Mouse (Mus musculus): ENCODE measurements around the gene Vps4a.
"Not testable (repeated sequence)": the region's sequence is repeated elsewhere in the genome, so short reads cannot be mapped to it uniquely, and the experiment has no call there.

Gene Vps4a

DNA sequence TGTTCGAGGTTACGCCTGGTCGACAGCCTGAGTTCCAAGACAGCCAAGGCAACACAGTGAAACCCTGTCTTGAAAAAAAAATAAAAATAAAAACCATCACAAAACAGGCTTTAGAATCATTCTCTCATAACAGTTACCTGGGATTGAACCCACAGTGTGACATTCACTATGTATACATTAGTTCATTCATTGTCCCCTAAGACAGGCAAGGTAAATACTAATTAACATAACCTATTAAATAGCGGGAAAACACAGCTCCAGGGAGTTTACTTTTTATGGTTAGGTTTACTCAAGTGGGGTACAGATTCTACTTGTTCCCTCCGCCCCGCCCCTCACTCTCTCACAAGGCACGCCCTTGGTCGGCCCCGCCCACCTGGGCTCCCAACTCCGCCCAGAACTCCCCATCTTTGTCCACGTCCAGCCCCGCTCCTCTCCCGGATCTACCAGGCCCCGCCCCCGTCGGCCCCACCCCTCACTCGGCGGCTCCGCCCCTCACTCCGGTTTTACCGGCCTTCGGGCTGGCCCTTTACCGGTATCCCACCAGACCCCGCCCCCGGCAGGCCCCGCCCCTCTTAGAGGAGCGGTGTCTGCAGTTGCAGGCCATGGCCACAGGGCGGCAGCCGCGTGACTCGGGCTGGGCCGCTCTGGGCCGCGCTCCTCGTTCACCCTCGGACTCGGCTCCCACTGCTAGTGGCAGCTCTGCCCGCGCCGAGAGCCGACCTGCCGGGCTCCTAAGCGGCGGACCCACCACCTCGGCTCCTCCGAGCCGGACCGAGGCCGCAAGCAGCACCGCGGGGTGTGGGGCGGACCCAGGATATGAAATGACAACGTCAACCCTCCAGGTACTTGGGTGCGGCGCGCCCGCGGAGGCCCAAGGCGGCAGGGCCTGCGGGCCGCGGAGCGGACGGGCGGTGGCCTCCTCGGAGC is at the start of gene Vps4a:
Gene Vps4a, plus strand, starts transcription at position 573 of the 927 bp plus-strand sequence.
- peak; percentile 94 for DNase-seq

DNA sequence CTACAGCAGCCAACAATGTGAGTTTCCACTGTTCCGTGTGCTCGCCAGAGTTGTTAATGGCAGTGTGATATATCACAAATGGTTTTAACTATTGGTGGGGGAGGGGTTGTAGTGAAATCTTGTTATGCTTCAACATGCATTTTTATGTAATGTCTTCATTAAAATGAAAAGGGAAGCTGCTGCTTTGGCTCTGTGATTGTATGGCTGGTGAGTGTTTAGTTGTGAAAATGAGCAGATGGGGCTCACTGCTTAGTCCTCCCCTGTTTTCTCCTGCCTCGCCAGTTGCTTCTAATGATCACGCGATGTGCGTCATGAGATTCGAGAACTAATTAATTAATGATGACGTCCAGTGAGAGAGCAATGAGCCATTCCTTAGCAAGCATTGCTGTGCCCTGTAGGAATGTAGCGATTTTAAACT is 45.6 kb upstream of the Vps4a start:
- no peak for DNase-seq

DNA sequence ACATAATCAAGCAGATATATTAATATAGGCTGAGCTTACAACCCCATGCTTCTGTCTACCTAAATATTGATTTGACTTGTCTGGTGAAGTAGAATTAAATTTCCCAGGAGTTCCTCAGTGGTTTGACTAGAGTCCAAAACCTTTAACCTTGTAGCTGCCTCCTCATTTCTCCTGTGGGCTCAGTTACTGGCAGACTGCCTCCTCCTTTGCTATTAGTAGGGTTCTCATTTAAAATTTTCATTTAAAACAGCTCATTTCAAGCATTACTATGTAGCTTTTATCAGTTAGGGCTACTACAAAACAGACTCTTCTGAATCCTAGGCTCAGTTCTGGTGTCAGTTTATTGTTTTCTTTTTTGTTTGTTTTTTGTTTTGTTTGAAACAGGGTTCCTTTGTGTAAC is 45.1 kb upstream of the Vps4a start:
- DNase-seq, result no peak

DNA sequence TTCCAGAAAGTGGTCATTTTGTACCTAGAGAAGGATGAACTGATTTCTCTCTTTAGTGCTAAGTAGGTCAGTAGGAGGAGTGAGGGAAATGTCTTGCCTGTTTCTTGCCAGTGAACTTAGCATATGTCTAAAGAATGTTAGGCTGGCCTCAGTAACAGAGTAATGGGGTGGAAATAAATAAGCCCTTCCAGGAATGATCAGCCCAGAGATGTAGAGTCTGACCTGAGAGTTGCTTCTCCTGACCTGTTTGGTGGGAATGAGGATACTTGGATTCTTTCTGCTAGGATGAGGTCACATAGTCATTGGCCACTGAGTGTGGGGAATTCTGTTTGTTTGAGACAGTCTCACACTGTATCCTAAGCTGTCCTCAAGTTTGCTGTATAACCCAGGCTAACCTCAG is 43.5 kb upstream of the Vps4a start:
- DNase-seq, result no peak

DNA sequence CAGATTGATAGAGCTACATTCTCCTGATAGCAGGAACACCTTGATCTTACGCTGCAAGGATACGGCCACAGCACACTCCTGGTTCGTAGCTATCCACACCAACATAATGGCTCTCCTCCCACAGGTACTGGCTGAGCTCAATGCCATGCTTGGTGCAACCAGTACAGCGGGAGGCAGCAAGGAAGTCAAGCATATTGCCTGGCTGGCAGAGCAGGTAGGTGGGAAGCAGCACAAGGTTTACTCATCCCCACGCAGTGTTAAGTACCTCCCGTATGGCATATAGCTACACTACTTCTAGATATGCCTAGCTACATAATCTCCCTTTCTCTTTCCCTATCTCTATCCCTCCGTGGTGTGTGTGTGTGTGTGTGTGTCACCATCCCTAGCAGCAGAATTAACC is 39.6 kb upstream of the Vps4a start:
- no peak for DNase-seq

DNA sequence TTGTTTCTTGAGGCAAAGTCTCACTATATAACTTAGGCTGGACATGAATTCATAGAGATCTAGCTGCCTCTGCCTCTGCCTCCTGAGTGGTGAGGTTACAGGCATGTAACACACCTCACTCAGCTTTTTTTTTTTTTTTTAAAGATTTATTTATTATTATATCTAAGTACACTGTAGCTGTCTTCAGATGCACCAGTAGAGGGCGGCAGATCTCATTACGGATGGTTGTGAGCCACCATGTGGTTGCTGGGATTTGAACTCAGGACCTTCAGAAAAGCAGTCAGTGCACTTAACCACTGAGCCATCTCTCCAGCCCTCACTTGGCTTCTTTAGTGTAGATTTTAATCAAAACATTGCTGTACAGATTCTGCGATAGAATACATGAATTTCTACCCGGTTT is 34.7 kb upstream of the Vps4a start:
- not testable (repeated sequence) for DNase-seq

DNA sequence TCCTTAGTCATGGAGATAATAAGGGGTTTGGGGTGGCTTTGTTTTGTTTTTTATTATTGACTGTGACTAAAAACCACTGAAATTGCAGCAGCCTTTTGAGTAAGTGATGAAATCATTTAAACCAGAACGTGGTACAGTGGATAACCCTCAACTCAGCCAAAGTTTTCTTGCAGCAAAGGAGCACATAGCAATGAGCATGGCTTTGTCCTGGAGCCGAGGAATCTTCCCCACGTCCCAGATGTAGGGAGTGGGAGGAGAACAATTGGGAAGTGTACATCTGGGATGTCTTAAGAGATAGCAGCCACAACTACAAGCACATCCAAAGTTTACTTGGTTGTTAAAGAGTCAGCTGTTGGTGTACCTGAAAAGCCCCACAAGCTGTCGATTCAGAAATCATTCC is 33.6 kb upstream of the Vps4a start:
- no peak for DNase-seq

DNA sequence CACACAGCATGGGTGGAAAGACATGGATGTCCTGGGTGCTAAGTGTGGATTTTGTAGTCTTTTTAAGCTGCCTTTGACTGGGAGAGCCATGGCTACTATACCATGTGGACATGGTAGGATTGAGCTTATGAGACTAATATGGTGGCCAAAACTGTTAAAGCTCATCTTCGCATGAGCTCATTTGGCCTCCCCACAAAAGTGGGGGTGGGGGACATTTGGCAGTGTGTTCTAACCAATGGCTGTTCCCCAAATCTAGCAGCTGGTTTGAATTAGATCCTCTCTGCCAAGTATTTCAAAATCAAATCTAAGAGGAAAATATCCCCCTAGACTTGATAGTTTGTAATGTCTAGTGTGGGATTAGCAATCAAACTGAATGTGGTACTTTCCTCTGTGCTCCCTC is 32.0 kb upstream of the Vps4a start:
- no peak for DNase-seq

DNA sequence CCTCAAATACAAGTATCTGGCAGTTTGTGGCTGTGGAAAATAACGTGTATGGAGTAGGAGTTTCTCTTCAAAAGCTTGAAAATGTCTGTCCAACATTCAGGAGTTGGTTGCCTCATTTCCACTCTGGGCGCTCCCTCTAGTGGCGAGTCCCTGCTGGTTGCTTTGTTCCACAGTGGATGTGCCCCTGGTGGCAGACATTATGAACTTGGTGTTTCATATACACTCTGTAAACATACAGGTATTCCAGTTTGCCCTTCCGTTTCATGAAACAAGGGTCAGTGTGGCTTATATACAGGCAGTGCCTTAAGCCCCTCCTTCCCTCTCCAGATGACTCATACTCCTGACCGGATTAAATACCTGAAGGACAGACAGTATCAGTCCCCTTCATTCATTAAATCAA is 28.5 kb upstream of the Vps4a start:
- DNase-seq, result peak; percentile 65

DNA sequence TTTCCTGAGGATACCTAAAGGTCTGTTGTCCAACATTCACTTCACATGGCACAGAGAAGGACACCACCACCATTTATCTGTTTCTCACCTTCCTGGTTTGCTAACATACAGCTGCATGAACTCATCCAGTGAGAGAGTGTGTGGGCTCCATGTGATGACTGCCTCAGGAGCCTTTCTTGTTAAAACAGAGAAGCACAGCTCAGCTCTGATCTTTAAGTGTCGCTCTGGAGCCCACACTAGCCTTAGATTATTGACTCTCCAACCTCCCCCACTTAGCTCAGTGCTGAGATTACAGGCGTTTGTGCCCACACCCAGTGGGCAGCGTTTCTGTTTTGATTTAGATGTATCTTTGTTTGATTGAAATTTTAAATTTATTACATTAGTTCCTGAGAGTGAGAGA is 23.2 kb upstream of the Vps4a start:
- DNase-seq, result no peak

DNA sequence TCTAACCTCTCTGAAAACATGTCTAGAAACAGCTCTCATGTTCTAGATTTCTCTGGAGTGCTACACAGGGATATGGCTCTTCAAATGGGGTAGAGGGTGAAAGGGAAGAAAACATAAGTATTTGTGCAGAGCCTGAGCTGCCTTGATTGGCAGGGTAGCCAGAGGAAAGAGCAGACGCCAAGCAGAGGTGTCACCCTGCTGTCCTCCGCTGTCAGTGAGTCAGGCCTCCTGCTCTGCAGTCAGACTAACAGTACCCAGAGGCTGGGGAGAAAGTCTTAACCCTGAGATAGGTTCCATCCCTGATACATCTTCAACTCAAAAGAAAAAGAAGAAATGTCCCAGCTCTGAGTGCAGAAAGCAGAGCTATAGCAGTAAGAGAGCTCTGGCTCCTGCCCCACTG is 18.4 kb upstream of the Vps4a start:
- no peak for DNase-seq

DNA sequence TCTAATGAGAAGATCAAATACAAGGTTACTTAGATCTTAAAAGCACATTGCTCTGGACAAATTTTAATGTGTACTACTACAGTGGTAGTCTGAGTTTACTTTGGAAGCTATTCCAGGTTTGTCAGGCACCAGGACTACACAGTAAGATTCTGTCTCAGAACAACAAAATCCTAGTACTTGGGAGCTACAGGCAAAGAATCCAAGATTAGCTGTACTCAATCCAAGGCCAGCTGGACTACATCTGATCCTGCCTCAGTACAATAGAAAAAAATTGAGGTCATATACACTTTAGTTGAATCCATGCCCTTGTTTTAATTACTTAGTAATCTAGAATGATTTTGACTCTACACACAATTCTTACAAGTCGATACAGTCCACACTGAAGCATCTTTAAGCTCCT is 16.1 kb upstream of the Vps4a start:
- DNase-seq, result no peak

DNA sequence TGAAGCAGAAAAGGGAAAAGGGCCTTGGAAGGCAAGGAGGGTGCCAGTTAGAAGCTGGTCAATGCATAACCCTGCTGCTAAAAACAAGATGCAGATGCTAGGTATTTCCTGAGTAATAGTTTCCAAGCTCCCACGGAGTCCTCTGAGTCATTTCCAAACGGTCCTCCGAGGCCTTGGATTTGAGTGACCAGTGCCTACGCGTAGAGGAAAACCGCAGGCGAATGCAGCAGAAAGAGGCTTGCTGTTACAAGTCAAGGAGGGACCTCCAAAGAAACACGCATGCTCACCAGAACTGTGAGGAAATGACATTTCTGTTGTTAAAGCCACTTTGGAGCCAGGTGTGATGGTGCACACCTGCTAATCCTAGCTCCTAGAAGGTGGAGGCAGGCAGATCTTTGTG is 7.5 kb upstream of the Vps4a start:
- no peak for DNase-seq

DNA sequence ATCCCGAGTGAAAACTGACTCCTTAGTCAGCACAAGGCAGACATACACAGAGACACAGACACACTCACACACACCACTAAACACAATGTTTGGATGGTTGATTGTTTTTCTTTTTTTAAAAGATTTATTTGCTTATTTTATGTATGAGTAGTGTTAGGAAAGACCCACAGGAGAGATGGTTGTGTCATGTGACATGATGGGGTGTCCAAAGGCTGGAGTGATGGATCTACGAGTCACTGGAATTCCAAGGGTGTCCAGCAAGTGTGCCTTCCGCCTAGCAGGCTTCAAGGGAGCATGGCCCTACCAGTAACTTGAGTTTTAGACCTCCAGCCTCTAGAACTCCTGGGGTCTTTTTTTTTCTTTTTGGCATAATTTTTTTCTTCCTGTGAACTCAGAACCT is 1.7 kb upstream of the Vps4a start:
- DNase-seq, result no peak

DNA sequence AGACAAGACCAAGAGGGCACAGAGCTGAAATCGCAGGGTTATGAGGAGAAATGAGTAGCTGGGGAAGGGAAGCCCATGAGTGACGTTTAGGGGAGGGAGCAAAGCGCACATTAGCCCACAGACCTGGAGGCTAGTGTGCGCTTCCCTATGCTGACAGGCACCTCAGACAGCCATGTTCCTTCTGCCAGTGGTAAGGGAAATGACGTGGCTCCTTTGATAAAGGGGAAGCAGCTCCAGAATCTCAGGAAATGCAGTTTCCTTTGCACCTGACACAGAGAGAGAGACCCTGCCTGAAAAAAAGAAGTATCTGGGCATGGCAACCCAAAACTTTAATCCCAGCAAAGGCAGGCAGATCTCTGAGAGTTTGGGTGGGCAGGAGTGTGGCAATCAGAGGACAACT is 964 bp upstream of the Vps4a start:
- no peak for DNase-seq

DNA sequence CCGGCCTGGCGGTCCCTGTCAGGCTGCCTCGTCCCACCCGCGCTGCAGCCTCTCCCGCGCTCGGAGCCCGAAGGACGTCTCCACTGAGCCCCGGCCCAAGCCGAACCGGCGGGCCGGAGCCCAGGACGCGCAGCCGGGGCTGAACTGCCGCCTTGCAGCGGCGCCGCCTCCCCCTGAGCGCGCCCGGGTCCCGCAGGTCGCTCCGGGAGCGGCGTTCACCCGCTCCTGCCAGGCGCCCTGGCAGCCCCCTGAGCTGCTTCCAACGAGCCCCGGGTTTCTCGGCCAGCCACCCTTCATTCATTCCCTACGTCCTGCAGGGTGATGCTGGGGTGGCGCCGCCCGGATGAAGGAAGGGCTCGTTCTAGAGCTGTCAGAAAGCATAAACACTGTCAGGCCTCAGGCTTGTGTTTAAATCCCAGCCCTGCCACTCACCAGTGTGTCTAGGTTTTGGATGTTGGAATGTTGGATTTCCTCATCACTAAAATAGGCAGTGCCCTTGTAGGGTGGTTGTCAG is 612 bp downstream of the Vps4a start:
- DNase-seq, result no peak

DNA sequence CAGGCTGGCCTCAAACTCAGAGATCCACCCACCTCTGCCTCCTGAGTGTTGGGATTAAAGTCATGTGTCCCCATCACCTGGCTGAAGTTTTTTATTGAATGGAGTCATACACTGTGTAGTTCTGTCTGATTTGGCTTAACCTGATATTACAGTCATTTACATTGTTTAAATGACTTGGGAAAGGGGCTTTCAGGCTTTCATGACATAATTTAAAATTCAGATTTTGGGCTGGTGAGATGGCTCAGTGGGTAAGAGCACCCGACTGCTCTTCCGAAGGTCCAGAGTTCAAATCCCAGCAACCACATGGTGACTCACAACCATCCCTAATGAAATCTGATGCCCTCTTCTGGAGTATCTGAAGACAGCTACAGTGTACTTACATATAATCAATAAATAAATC is 2.6 kb downstream of the Vps4a start:
- DNase-seq, result not testable (repeated sequence)

DNA sequence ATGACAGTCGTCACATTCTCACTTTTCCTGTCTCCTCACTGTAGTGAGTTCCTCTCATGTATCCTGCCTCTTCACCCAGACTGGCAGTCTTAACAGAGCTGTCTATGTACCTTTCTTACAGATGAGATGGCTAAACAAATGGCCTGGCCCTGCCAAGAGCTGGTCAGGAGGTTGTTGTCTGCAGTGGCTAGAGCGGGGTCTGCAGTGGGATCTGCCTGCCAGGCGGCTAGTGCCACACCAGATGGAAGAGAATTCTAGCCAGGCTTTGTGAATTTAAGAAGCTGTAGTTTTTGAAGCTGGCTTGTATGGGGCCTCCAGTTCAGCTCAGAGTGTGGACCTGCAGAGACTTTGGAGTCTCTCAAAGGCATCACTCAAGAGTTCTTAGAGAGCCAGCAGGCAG is 4.6 kb downstream of the Vps4a start:
- DNase-seq, result no peak

DNA sequence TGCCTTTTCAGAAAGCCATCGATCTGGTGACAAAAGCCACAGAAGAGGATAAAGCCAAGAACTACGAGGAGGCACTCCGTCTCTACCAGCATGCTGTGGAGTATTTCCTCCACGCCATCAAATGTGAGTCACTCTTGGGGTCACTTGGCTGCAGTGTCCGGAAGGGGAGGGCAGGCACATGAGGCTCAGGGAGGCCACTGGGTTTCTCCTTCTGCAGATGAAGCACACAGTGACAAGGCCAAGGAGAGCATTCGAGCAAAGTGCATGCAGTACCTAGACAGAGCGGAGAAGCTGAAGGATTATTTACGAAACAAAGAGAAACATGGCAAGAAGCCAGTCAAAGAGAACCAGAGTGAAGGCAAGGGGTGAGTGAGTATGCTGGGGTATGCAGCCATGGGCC is 5.6 kb downstream of the Vps4a start:
- DNase-seq, result no peak

DNA sequence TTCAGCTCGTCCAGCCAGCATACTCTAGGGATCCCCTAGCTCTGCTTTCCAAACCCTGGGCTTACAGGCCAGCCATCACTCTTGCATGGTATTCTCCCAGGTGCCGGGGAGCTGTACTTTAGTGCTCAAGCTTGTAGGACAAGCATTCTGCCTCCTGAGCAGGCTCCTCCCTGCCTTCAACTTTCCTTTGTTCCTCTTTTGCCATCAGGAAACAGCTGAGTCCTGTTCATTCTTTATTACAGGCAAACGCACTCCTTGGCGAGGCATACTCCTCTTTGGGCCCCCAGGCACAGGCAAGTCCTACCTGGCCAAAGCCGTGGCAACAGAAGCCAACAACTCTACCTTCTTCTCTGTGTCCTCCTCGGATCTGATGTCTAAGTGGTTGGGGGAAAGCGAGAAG is 9.6 kb downstream of the Vps4a start:
- no peak for DNase-seq

DNA sequence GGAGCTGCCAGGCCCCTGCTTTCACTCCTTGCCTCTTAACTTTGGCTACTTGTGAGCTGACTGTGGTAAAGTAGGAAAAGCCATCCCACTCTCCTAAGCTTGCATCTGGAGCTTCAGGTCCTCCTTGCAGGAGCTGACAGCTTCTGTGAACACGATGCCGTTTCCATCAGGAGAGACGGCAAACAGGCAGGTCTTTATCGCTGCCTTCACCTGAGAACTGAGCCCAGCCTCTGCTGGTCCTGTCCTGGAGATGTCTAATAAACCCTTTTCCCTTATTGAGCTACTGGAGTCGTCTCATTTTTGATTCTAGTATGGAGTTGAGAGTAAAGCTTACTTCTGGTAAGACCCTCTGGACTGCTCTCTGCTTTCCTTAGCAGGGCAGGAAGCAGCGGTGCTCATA is 14.5 kb downstream of the Vps4a start:
- no peak for DNase-seq

DNA sequence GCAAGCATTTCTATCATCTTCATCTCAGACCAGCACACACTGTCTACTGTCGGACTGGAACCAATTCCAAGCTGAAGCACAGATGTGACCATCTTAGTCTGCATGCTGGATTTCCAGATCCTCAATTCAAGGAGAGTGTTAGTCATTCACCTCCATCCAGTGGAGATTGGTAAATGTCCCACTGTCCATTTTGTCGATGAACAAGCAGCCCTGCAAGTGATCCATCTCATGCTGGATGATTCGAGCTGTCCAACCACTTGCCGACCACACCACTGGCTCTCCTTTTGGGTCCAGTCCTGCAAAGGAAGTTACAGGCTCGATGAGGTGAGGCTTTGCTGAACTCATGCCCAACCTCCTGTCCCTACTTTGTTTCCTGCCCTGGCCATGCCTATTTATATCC is 16.0 kb downstream of the Vps4a start:
- DNase-seq, result no peak

DNA sequence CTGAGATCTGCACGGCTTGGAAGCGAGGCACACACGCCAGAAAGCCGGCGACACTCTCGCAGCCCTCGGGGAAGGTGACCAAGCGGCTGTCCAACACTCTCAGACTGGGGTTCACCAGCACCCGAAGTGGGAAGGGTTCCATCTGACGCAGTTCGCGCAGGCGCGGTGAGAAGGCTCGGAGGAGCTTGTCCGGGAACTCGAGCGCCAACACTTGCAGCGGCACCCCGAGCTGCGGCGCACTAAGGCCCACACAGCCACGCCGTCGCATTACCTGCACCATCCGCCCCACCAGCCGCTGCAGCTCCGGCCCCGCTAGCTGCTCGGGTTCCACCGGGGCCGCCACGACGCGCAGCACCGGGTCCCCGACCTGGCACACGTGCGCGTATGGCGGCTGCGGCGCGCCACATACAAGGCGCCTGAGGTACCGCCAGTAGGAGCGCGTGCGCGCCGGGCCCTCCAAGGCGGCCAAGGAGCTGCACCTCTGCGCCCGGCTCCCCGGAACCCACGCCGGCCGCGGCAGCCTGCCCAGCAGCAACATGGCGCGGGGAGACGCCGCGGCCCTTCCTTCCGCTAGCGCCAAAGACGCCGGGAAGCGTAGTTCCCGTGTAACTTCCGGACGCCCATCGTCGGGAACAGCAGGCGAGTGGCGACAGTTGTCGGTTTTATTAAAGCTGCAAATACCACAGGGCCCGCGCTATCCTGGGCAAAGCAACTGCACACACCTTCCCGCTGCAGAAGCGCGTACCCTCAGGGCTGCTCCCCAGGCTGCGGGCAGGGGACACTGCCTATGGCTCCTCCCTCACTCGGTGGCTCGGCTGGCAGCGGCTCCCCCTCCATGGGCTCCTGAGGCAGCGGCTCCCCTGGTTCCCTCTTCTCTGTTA is 17.3 kb downstream of the Vps4a start, which contains the start of gene Pdf:
Gene Pdf, minus strand, starts transcription at position 554 of the 881 bp plus-strand sequence.
- peak; percentile 87 for DNase-seq

DNA sequence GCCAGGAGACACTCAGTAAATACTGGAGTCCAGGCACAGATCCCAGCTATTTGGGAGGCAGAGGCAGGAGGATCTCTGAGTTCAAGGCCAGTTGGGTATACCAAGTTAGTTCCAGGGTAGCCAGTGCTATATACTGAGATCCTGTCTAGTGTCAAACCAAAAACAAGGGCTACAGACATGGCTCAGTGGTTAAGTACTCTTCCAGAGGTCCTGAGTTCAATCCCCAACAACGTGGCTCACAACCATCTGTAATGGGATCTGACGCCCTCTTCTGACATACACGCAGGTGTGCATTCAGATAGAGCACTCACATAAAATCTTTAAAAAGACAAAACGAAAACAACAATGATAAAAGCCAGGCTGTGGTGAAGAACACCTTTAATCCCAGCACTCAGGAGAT is 18.5 kb downstream of the Vps4a start:
- DNase-seq, result no peak
